Mouse (Mus musculus): ENCODE measurements around the gene Cdh15. TPM values are rescaled to one million over a fixed set of nuclear protein-coding genes. Genes with fewer than 3 reads are reported as not detected.
A peak's percentile ranks its signal among the peaks of the same experiment; 100 is the strongest.

Cdh15 gene
- polyA plus RNA-seq, 1 experiment = not detected

- H3K4me3 ChIP-seq (ENCODE audit: insufficient read depth, low read depth, low read length) = no peak overlapping the region
- peak overlapping the region; percentile 79 for H3K27ac ChIP-seq (ENCODE audit: insufficient read depth, low read depth, low read length)
- 12% methylated on average over 7 of the region's 7 CpGs for WGBS
- TF ChIP-seq CTCF (IDR thresholded peaks at IDR 0.05; ENCODE audit: insufficient read depth, low read depth, low read length) (no peak), POLR2A (IDR thresholded peaks at IDR 0.05; ENCODE audit: insufficient read depth, low read depth, low read length) (no peak)
- H3K4me1 ChIP-seq (ENCODE audit: control insufficient read depth, insufficient read depth, low read length) = peaks cover 74% of the 10 kb centered on the region
Observed at GRCm38 (mm10) chr8:122814608-122815007, 33.2 kb upstream of the Cdh15 start.

GRCm38 (mm10) chr8:122816965-122817364 is 30.8 kb upstream of the Cdh15 start:
- no peak overlapping the region for H3K4me3 ChIP-seq (ENCODE audit: insufficient read depth, low read depth, low read length)
- TF ChIP-seq CTCF (IDR thresholded peaks at IDR 0.05; ENCODE audit: insufficient read depth, low read depth, low read length) = no peak
- no peak overlapping the region for H3K27ac ChIP-seq (ENCODE audit: insufficient read depth, low read depth, low read length)
- 97% methylated on average over 6 of the region's 6 CpGs for WGBS
- peaks cover 64% of the 10 kb centered on the region for H3K4me1 ChIP-seq (ENCODE audit: control insufficient read depth, insufficient read depth, low read length)

DNA sequence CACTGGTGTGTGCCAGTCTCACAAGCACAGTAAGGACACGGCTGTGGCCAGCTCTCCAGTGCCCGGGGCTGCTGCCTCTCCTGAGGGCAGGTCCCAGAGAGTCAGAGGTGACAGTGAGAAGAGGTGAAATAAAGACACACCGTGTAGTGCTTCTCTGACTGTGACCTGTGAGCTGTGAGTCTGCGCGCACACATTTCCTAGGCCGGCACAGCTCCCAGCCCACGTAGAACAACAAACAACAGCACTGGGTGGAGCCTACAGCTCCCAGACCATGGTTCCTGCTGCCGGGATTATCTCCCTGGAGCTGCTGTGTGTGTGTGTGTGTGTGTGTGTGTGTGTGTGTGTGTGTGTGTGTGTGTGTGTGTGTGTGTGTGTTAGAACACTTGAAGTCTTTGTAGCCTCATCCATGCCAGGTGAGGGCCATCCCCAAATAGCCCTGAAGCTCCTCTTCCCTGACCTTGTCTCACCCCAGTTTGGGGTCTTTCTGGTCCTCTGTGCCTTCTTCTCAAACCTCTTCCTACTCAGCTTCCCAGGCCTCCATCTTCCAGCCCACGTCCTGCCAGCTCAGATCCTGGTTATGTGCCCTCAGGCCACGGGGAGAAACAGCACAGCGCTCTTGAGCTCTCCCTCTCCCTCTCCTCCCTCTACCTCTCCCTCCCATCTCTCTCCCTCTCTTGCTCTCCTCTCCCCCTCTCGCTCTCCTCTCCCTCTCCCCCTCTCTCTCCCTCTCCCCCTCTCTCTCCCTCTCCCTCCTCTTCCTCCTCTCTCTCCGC is 29.9 kb upstream of the Cdh15 start:
- WGBS = 54% methylated on average over 13 of the region's 13 CpGs
- peak overlapping the region; percentile 70 for H3K27ac ChIP-seq (ENCODE audit: insufficient read depth, low read depth, low read length)
- TF ChIP-seq CTCF (IDR thresholded peaks at IDR 0.05; ENCODE audit: insufficient read depth, low read depth, low read length) (no peak), POLR2A (IDR thresholded peaks at IDR 0.05; ENCODE audit: insufficient read depth, low read depth, low read length) (no peak)
- H3K4me1 ChIP-seq (ENCODE audit: control insufficient read depth, insufficient read depth, low read length) = peaks cover 55% of the 10 kb centered on the region
- no peak overlapping the region for H3K4me3 ChIP-seq (ENCODE audit: insufficient read depth, low read depth, low read length)

- Histone ChIP-seq H3K27ac (ENCODE audit: insufficient read depth, low read depth, low read length) (no peak overlapping the region), H3K4me1 (ENCODE audit: control insufficient read depth, insufficient read depth, low read length) (peaks cover 38% of the 10 kb centered on the region), H3K4me3 (ENCODE audit: insufficient read depth, low read depth, low read length) (no peak overlapping the region)
- WGBS = 94% methylated on average over 11 of the region's 11 CpGs
- TF ChIP-seq POLR2A (IDR thresholded peaks at IDR 0.05; ENCODE audit: insufficient read depth, low read depth, low read length) (no peak), CTCF (IDR thresholded peaks at IDR 0.05; ENCODE audit: insufficient read depth, low read depth, low read length) (no peak)
Observed at GRCm38 (mm10) chr8:122819776-122820175, 28.0 kb upstream of the Cdh15 start.

- no peak overlapping the region for H3K27ac ChIP-seq (ENCODE audit: insufficient read depth, low read depth, low read length)
- 58% methylated on average over 5 of the region's 5 CpGs for WGBS
- H3K4me3 ChIP-seq (ENCODE audit: insufficient read depth, low read depth, low read length) = no peak overlapping the region
- TF ChIP-seq CTCF (IDR thresholded peaks at IDR 0.05; ENCODE audit: insufficient read depth, low read depth, low read length) (no peak), POLR2A (IDR thresholded peaks at IDR 0.05; ENCODE audit: insufficient read depth, low read depth, low read length) (no peak)
- H3K4me1 ChIP-seq (ENCODE audit: control insufficient read depth, insufficient read depth, low read length) = no peaks in the 10 kb centered on the region
Observed at GRCm38 (mm10) chr8:122824571-122824970, 23.2 kb upstream of the Cdh15 start.

GRCm38 (mm10) chr8:122824986-122825385 is 22.8 kb upstream of the Cdh15 start:
- no peak overlapping the region for H3K27ac ChIP-seq (ENCODE audit: insufficient read depth, low read depth, low read length)
- WGBS = 59% methylated on average over 9 of the region's 9 CpGs
- no peaks in the 10 kb centered on the region for H3K4me1 ChIP-seq (ENCODE audit: control insufficient read depth, insufficient read depth, low read length)
- no peak for TF ChIP-seq CTCF (IDR thresholded peaks at IDR 0.05; ENCODE audit: insufficient read depth, low read depth, low read length)
- no peak for TF ChIP-seq POLR2A (IDR thresholded peaks at IDR 0.05; ENCODE audit: insufficient read depth, low read depth, low read length)
- no peak overlapping the region for H3K4me3 ChIP-seq (ENCODE audit: insufficient read depth, low read depth, low read length)

DNA sequence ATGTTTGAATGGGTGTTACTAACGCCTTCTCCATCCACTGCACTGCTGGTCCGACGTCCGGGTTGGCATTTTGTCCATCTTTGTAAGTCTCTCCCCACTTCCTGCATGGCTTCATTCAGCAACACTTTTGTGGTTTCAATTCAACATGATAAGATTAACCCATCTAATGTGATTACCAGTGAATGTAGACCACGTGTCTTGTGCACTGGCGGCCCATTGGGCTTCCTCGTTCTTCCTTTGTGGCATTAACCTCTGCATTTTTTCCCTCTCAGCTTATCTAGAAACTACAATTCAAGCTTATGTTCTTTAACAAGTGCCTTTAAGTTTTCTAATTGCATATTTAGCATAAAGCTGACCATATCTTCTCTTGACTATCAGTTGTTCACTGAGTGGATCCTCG is 22.4 kb upstream of the Cdh15 start:
- Histone ChIP-seq H3K4me3 (ENCODE audit: insufficient read depth, low read depth, low read length) (no peak overlapping the region), H3K27ac (ENCODE audit: insufficient read depth, low read depth, low read length) (no peak overlapping the region), H3K4me1 (ENCODE audit: control insufficient read depth, insufficient read depth, low read length) (peaks cover 2% of the 10 kb centered on the region)
- TF ChIP-seq CTCF (IDR thresholded peaks at IDR 0.05; ENCODE audit: insufficient read depth, low read depth, low read length) = no peak
- no peak for TF ChIP-seq POLR2A (IDR thresholded peaks at IDR 0.05; ENCODE audit: insufficient read depth, low read depth, low read length)
- 76% methylated on average over 8 of the region's 8 CpGs for WGBS

DNA sequence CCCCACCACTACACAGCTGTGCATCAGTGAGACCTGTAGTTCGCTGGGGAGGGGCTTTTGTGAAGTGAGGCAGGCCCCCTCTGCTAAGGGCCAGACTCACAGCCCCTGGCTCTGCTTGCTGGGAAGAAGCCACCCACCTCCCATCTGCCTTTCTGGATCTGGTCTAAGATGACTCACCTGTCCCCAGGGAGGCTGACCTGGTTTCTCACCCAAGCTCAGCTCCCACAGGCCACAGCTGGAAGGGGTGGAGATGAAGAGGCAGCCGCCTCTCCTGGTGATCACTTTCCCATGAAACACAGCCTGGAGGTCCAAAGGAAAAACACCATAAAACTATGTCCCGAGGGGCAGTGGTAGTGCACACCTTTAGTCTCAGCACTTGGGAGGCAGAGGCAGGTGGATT is 18.4 kb upstream of the Cdh15 start:
- 79% methylated on average over 3 of the region's 3 CpGs for WGBS
- H3K4me1 ChIP-seq (ENCODE audit: control insufficient read depth, insufficient read depth, low read length) = peaks cover 2% of the 10 kb centered on the region
- H3K4me3 ChIP-seq (ENCODE audit: insufficient read depth, low read depth, low read length) = no peak overlapping the region
- no peak overlapping the region for H3K27ac ChIP-seq (ENCODE audit: insufficient read depth, low read depth, low read length)
- TF ChIP-seq CTCF (IDR thresholded peaks at IDR 0.05; ENCODE audit: insufficient read depth, low read depth, low read length) (no peak), POLR2A (IDR thresholded peaks at IDR 0.05; ENCODE audit: insufficient read depth, low read depth, low read length) (no peak)

- no peak for TF ChIP-seq POLR2A (IDR thresholded peaks at IDR 0.05; ENCODE audit: insufficient read depth, low read depth, low read length)
- TF ChIP-seq CTCF (IDR thresholded peaks at IDR 0.05; ENCODE audit: insufficient read depth, low read depth, low read length) = peak; percentile 91
- H3K27ac ChIP-seq (ENCODE audit: insufficient read depth, low read depth, low read length) = no peak overlapping the region
- no peak overlapping the region for H3K4me3 ChIP-seq (ENCODE audit: insufficient read depth, low read depth, low read length)
- peaks cover 2% of the 10 kb centered on the region for H3K4me1 ChIP-seq (ENCODE audit: control insufficient read depth, insufficient read depth, low read length)
- WGBS = 34% methylated on average over 8 of the region's 8 CpGs
Observed at GRCm38 (mm10) chr8:122830349-122831061, 17.3 kb upstream of the Cdh15 start.

All from olfactory bulb, adult 2 months (tissue).